Comparison of ENCODE assay signal across 30 mouse cellular contexts in the genomic region with DNA sequence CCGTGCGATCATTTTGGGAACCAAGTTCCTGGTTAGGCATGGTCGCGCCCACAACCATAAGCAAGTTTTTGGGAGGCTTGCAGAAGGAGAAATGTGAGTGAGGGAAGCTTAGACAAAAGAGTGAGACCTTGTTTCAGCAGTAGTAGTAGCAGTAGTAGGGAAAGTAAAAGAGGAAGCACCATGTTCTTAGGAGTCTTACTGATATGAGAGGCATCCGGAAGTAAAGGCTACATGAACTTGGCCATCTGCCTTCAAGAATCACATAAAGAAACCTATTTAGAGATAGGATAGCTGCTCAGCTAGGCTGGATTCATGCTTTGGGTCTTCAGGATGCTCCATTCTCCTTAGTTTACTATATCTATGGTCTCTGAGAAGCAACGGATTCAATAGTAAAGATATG.
"Had no signal": no experiment of that assay in that cellular context is flagged by ENCODE, and none has a peak within 500 bp of the region (broad histone marks: within the 10 kb centered on the region; RNA-seq: fewer than 3 reads in every experiment).

No protein-coding gene starts in this region.

- ATAC-seq: liver, embryonic 12.5 days; liver, postnatal 0 days; lung, postnatal 0 days; midbrain, embryonic 13.5 days; midbrain, embryonic 15.5 days; midbrain, embryonic 16.5 days had no signal

- H3K36me3 ChIP-seq: limb, embryonic 10.5 days; limb, embryonic 12.5 days; limb, embryonic 13.5 days; limb, embryonic 15.5 days; liver, embryonic 12.5 days; liver, embryonic 13.5 days; liver, embryonic 15.5 days; lung, embryonic 15.5 days; midbrain, embryonic 10.5 days; midbrain, embryonic 12.5 days; midbrain, embryonic 13.5 days; midbrain, embryonic 15.5 days had no signal

- H3K4me3 ChIP-seq: left cerebral cortex, adult 2 months; limb, embryonic 10.5 days; limb, embryonic 12.5 days; limb, embryonic 13.5 days; limb, embryonic 15.5 days; liver, embryonic 12.5 days; liver, embryonic 13.5 days; liver, embryonic 15.5 days; lung, embryonic 15.5 days; megakaryocyte, embryonic 14.5 days; midbrain, embryonic 10.5 days; midbrain, embryonic 12.5 days; midbrain, embryonic 13.5 days; midbrain, embryonic 15.5 days; myocyte had no signal

- H3K27me3 ChIP-seq: limb, embryonic 12.5 days; limb, embryonic 13.5 days; limb, embryonic 15.5 days; liver, embryonic 12.5 days; liver, embryonic 13.5 days; liver, embryonic 15.5 days; lung, embryonic 15.5 days; megakaryocyte, embryonic 14.5 days; midbrain, embryonic 12.5 days; midbrain, embryonic 13.5 days; midbrain, embryonic 15.5 days had no signal

- DNase-seq: left cerebral cortex, postnatal 4 days; liver; liver, embryonic 13.5 days; liver, postnatal 0 days; lung, adult 18-20 months; lung, adult 2 months; lung, embryonic 14.5 days; lung, postnatal 10 days; lung, postnatal 14 days; lung, postnatal 36 days; lung, postnatal 4 days; midbrain, embryonic 14.5 days had no signal

- H3K4me1 ChIP-seq: liver, embryonic 12.5 days; liver, embryonic 13.5 days; liver, embryonic 15.5 days; lung, embryonic 15.5 days; megakaryocyte, embryonic 14.5 days; midbrain, embryonic 12.5 days; midbrain, embryonic 13.5 days had no signal

- H3K9ac ChIP-seq: limb, embryonic 12.5 days; limb, embryonic 13.5 days; limb, embryonic 15.5 days; liver, embryonic 12.5 days; liver, embryonic 13.5 days; liver, embryonic 14.5 days; liver, embryonic 15.5 days; liver, postnatal 0 days; lung, embryonic 14.5 days; lung, embryonic 15.5 days; midbrain, embryonic 12.5 days; midbrain, embryonic 13.5 days; midbrain, embryonic 15.5 days had no signal

- H3K27ac ChIP-seq: left cerebral cortex, adult 2 months; limb, embryonic 10.5 days; limb, embryonic 12.5 days; limb, embryonic 13.5 days; limb, embryonic 15.5 days; liver, embryonic 12.5 days; liver, embryonic 13.5 days; liver, embryonic 14.5 days; liver, embryonic 15.5 days; lung, embryonic 15.5 days; macrophage; midbrain, embryonic 10.5 days; midbrain, embryonic 12.5 days; midbrain, embryonic 13.5 days; midbrain, embryonic 15.5 days had no signal

- H3K9me3 ChIP-seq: limb, embryonic 10.5 days; limb, embryonic 12.5 days; limb, embryonic 13.5 days; limb, embryonic 15.5 days; liver, embryonic 12.5 days; liver, embryonic 13.5 days; liver, embryonic 15.5 days; lung, embryonic 15.5 days; megakaryocyte, embryonic 14.5 days; midbrain, embryonic 10.5 days; midbrain, embryonic 12.5 days; midbrain, embryonic 13.5 days; midbrain, embryonic 15.5 days had no signal
